Mouse (Mus musculus): ENCODE results near the gene Scgb2b20.
"Not testable (repeated sequence)": the region's sequence is repeated elsewhere in the genome, so short reads cannot be mapped to it uniquely, and the experiment has no call there.

The Scgb2b20 gene

GRCm38 (mm10) chr7:33366222-33366621, at the start of gene Scgb2b20:
Gene Scgb2b20 (minus strand): TSS chr7:33366322.
- DNase-seq (ENCODE audit: low spot score) = not testable (repeated sequence)

DNA sequence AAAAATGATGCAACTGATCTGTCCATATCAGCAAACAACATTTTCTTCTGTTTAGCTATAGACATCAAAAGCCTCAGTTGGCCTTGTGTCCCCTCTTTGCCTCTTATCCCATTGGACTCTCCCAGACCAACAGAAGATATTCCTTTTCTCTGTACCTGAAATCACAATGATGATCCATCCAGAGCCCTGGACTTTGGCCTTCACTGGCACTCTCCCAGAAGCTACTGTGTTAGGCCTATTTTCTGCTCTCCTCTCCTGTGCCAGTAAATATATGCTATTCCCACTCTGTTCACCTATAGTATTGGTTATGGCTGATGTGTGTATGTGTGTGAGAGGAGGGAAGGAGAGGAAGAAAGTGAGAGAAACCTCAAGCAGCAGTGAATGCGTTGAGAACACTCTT, 43.6 kb upstream of the Scgb2b20 start:
- DNase-seq (ENCODE audit: low spot score) = not testable (repeated sequence)

DNA sequence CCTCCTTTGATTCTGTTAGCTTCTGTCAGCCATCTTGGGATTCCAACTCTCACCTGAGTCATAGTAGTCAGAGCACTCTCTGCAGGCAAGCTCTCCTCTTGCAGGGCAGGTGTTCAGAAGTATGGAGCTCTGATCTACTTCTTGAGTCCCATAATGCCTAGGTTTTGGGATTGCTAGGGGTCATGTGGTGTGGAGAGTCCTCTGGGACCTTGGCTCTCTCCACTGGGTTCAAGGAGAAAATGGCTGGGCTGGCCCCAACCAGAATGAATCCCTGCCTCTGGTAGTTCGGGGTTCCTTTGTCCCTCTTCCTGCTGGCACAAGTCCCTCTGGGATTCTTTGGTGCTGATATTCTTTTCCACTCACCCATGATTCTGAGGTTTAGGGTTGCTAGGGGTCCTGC, 35.5 kb upstream of the Scgb2b20 start:
- DNase-seq (ENCODE audit: low spot score) = no peak

DNA sequence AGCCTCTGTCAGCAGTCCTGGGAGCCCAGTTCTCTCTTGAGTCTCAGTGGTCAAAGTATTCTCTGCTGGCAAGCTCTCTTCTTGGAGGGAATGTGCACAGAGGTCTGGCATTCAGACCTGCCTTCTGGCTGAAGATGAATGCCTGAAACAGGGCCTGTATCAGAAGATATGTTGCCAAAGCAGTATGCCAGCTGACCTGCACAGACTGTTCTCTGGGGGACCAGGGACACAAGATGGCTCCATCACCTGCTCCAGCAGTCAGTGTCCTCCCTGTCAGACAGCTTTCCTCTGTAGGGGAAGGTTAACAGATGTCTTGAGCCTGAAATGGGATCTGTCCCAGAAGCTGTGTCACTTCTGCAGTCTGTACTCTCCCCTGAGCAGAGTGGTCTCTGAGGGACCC, 33.6 kb upstream of the Scgb2b20 start:
- not testable (repeated sequence) for DNase-seq (ENCODE audit: low spot score)

GRCm38 (mm10) chr7:33372934-33373333, 6.8 kb upstream of the Scgb2b20 start, which contains the start of gene Scgb1b20:
Gene Scgb1b20 (plus strand): TSS chr7:33373234.
- DNase-seq (ENCODE audit: low spot score) = not testable (repeated sequence)
